Mouse (Mus musculus): ENCODE measurements around the gene Aurkb.

Aurkb gene

GRCm38 (mm10) chr11:69078805-69079438 lies 33.5 kb downstream of the Aurkb start:
- DNase-seq (ENCODE audit: inconsistent age in 2 of 2, low spot score in 1 of 2) = peak; percentile 47 to 71

GRCm38 (mm10) chr11:69080102-69080854 lies 34.8 kb downstream of the Aurkb start:
- DNase-seq (ENCODE audit: inconsistent age in 2 of 2, low spot score in 1 of 2) = peak in 1 of 2 experiments; percentile 36

- DNase-seq (ENCODE audit: inconsistent age in 2 of 2, low spot score in 1 of 2) = peak; percentile 11 to 46
These were observed 35.4 kb downstream of the Aurkb start for GRCm38 (mm10) chr11:69080855-69081222.

GRCm38 (mm10) chr11:69081613-69082012 lies 36.2 kb downstream of the Aurkb start:
- DNase-seq (ENCODE audit: inconsistent age in 2 of 2, low spot score in 1 of 2) = no peak

- no peak for DNase-seq (ENCODE audit: inconsistent age in 2 of 2, low spot score in 1 of 2)
These were observed 40.2 kb downstream of the Aurkb start for GRCm38 (mm10) chr11:69085608-69086007.

- no peak for DNase-seq (ENCODE audit: inconsistent age in 2 of 2, low spot score in 1 of 2)
These were observed 40.9 kb downstream of the Aurkb start for GRCm38 (mm10) chr11:69086390-69086789.

- DNase-seq (ENCODE audit: inconsistent age in 2 of 2, low spot score in 1 of 2) = no peak
These were observed 41.6 kb downstream of the Aurkb start for GRCm38 (mm10) chr11:69087082-69087481.

GRCm38 (mm10) chr11:69087597-69087996 lies 42.1 kb downstream of the Aurkb start:
- no peak for DNase-seq (ENCODE audit: inconsistent age in 2 of 2, low spot score in 1 of 2)

GRCm38 (mm10) chr11:69088103-69088855 lies 42.8 kb downstream of the Aurkb start, which contains the start of gene Vamp2:
Gene Vamp2 (plus strand): TSS chr11:69088490.
- DNase-seq (ENCODE audit: inconsistent age in 2 of 2, low spot score in 1 of 2) = peak; percentile 93 to 96

- peak; percentile 58 to 84 for DNase-seq (ENCODE audit: inconsistent age in 2 of 2, low spot score in 1 of 2)
These were observed 43.6 kb downstream of the Aurkb start for GRCm38 (mm10) chr11:69088856-69089615.

- DNase-seq (ENCODE audit: inconsistent age in 2 of 2, low spot score in 1 of 2) = peak; percentile 67 to 89
These were observed 44.3 kb downstream of the Aurkb start for GRCm38 (mm10) chr11:69089616-69090290.

GRCm38 (mm10) chr11:69090367-69090766 lies 44.9 kb downstream of the Aurkb start:
- peak in 1 of 2 experiments; percentile 16 for DNase-seq (ENCODE audit: inconsistent age in 2 of 2, low spot score in 1 of 2)

GRCm38 (mm10) chr11:69091566-69092385 lies 46.3 kb downstream of the Aurkb start:
- peak; percentile 30 to 54 for DNase-seq (ENCODE audit: inconsistent age in 2 of 2, low spot score in 1 of 2)

- peak; percentile 89 to 97 for DNase-seq (ENCODE audit: inconsistent age in 2 of 2, low spot score in 1 of 2)
These were observed 46.9 kb downstream of the Aurkb start for GRCm38 (mm10) chr11:69092386-69092751.

- peak in 1 of 2 experiments; percentile 15 for DNase-seq (ENCODE audit: inconsistent age in 2 of 2, low spot score in 1 of 2)
These were observed 47.4 kb downstream of the Aurkb start for GRCm38 (mm10) chr11:69092871-69093270.

GRCm38 (mm10) chr11:69093856-69094255 lies 48.4 kb downstream of the Aurkb start:
- DNase-seq (ENCODE audit: inconsistent age in 2 of 2, low spot score in 1 of 2) = peak; percentile 29 to 68

- DNase-seq (ENCODE audit: inconsistent age in 2 of 2, low spot score in 1 of 2) = peak; percentile 100
These were observed 49.4 kb downstream of the Aurkb start, which contains the start of gene Per1 for GRCm38 (mm10) chr11:69094697-69095429. Gene Per1 (plus strand): TSS chr11:69095217.

GRCm38 (mm10) chr11:69095511-69096231 lies 50.2 kb downstream of the Aurkb start:
- DNase-seq (ENCODE audit: inconsistent age in 2 of 2, low spot score in 1 of 2) = peak; percentile 63 to 88

Measured in adrenal gland, adult (tissue).